Mouse (Mus musculus) heart, postnatal 14 days (tissue): ENCODE data around the gene Gclc. TPM values are rescaled to one million over a fixed set of nuclear protein-coding genes. Genes with fewer than 3 reads are reported as not detected.
"Not testable (repeated sequence)": the region's sequence is repeated elsewhere in the genome, so short reads cannot be mapped to it uniquely, and the experiment has no call there.

ENCODE experiments used
- DNase-seq, 2 experiments: peaks; one replicate each; pipeline ENCODE4 v3.0.0; 2021 to 2022
- intact Hi-C: fragments of 180-260 bp; cut with DNase I; formaldehyde crosslinking; loops from one replicate; pipeline ENCODE4 v1.15.1; 2025
- total RNA-seq, 2 experiments: library from RNA; stranded (reverse); gene quantifications; 2 replicates each; pipeline ENCODE4 v1.2.3; 2021

Gene Gclc
- total RNA-seq, 2 experiments from 2014 or later: 9.7 to 11.6 TPM

DNA sequence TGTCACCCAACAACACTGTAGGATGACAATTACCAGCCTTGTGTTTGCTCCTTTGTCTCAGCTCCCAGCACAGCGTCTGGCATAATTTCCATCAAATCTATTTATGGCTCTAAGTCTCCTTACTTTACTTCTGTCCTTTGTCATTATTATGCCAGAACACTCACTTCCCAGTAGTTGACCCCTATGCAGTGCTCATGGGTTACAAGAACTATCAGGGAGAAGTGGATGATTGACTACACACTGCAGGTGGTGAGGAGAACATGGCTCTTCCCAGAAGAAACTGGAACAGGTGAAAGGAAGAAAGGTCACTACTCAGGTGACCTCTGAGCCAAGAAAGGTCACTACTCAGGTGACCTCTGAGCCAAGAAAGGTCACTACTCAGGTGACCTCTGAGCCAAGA lies 12.9 kb upstream of the Gclc start:
- intact Hi-C loops: no loop called here
- DNase-seq: no peak

DNA sequence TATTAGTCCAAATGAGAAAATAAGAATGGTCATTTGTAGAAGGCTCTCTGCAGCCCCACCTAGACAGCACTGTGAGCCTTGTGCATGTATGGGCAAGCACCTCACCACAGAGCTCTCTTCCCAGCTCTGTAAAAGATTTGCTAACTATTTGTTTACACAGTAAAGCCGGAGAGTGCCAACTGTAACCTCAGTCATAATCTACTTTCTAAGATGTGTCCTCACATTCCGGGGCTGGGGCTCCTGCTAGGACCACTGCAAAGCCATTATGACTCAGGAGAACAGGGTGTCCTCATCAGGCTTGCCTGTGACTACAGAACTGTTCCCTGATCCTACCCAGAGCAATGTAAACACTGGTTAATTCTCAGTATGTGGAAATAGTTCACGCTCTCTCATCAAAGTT lies 9.5 kb upstream of the Gclc start:
- intact Hi-C loops: no loop called here
- no peak for DNase-seq

DNA sequence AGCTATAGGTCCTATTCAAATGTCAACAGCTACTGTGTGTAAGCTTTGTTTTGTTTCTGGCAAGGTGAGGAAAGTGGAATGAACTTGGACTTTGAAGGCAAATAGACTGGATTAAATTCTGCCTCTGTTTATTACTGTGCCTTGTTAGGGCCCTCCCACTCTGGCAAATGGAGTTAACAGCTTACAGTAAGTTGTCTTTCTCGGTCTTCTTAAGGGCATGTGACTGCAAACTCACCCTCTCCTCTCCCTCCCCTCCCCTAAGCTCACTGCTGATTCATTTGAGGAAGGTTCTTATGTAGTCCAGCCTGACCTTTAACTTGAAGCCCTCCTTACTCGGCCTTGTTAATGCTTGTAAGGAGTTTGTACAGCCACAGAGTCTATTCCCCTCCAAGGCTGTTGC lies 8.0 kb upstream of the Gclc start:
- intact Hi-C loops: no loop called here
- DNase-seq: no peak

DNA sequence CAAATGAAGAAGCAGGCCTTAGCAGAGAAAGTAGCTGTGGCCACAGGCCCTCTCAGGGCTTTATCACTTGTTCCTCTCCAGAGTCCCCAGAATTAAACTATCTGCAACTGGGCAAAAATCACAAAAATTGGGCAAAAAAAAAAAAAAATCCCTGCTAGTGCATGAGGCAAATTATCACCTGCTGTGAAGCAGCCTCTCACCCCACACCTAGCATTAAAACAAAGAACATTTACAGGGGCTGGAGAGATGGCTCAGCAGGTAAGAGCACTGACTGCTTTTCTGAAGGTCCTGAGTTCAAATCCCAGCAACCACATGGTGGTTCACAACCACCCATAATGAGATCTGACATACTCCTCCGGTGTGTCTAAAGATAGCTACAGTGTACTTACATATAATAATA lies 6.0 kb upstream of the Gclc start:
- intact Hi-C loops, DNase-seq: not testable (repeated sequence)

DNA sequence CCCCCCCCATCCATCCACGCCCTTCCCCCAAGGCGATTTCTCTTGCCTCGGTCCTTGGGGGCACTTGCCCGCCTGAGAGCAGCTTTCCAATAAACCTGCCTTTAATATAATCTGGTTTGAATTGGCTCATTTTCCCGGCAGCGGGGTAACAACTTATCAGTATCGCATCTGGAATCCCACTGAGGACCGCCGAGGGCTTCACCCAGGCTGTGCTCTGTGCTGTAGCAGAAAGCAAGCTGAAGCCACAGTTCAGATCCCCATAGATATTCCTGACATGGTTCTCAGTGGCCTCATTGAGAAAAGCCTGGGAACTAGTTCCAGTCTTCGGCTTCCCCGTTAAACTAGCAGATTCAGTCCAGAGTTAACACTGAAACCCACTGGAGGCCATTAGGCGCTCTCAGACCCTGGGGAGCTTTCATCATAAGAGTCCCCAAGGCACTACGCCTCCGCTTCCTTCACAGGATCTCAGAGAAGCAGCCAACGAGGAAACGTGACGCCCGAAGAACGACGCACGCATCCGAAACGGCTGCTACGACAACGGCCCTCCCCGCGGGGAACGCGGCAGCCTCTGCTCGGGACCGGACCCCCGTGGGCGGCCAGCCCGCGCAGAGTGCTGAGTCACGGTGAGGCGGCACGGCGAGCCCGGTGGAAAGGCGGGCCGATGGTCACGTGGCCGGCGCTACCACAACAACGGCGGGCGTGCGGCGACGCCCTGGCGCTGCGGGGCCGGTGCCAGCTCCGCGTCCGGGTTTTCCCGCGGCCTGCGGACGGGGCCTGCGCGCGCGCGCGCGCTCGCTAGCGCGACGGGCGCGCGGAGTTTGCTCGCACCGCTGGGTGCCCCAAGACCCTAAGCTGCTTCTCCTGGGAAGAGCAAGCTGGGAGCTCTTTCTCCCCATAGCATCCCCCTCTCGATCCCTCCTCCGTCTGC lies 3.9 kb upstream of the Gclc start:
- DNase-seq: peak; percentile 96
- intact Hi-C loops: loop anchor here (5.0 kb wide), 1 partner anchor 208 kb away; the partner anchor contains the start of gene Lrrc1

DNA sequence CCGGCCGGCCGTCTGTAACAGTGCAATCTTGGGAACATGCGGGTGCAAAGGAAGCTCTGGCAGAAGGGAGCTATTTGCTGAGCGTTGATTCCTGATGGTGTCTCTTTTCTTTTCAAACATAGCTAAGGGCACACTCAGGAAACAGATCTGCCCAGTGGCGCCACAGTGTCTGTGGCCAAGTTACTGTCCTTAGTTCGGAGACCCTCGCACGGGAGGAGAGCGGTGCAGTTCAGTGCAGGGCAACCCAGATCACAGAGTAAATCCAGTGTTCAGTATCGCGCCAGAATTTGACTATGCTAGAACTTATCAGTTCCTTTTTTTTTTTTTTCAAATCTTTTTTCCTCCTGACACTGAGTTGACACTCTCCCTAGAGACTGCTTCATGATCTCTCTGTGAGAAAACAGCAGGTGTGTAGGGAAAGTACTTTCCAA lies 3.2 kb upstream of the Gclc start:
- peak in 1 of 2 experiments; percentile 45 for DNase-seq
- intact Hi-C loops: loop anchor here (5.0 kb wide), 1 partner anchor 209 kb away; the partner anchor contains the start of gene Lrrc1

DNA sequence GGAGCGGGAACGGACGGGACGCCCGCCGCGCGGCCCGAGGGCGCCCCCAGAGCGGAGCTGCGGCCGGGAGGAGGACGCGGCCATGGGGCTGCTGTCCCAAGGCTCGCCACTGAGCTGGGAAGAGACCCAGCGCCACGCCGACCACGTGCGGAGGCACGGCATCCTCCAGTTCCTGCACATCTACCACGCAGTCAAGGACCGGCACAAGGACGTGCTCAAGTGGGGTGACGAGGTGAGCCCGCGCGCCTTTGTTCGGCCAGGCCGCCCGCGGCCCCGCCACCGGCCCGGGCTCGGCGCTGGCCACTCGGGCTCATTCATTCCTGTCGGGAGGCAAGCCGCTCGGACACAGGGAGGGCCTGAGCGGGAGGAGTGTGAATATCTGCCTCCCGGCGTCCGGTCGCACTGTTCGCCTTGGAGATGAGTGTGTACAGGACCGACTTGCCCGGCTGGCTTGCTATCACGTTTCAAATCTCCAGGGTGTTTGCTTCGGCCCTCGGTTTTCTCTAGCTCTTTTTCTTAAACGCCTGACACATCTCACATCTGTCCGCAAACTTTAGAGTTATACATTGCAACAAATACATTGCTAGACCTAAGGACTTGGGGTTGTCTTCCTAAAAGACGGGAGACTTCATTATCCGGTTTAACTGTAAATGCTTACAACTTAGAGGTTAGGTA lies 530 bp downstream of the Gclc start:
- DNase-seq: peak in 1 of 2 experiments; percentile 74

DNA sequence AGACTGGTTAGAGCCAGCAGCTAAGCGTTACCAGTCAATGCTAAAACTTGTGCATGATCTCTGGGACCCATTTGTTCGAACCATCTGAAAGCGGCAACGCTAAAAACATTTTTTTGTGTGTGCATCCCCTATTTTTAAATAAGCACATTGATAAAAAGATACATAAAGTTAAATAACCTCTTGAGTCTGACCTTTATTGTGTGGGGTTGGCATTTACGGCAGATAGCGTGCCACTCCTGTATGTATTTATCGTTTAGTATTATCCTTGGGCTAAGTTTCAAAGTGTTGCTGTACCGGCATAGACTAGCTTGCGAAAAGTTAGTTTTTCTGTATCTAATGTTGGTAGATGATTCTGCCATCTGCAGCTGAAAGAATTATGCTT lies 1.1 kb downstream of the Gclc start:
- DNase-seq: no peak
- intact Hi-C loops: loop anchor here (2.0 to 5.0 kb wide), 3 partner anchors 68 to 143 kb away; no protein-coding TSS in a partner anchor

More for the DNA sequence above, 530 bp downstream of the Gclc start:
- intact Hi-C loops: loop anchor here (2.0 to 5.0 kb wide), 4 partner anchors 68 to 213 kb away; partner anchors contain the start of gene Lrrc1

DNA sequence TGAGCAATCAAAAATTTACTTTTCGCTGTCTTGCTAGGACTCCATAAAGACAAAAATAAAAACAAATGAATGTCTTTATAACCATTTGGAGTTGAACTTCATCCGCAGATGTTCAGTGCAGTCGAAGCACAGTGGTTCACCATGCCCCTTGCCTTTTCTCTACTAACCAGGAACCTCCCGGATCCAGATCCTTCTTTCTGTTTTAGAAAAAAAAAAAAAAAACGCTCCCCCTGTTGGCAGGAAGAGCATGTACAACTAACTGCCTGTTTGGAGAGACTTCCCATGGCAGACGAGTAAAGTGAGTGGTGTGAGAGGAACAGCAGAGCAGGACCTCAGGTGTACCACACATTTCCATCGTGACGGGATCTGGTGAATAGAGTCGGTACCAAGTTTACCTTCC lies 1.7 kb downstream of the Gclc start:
- no peak for DNase-seq
- intact Hi-C loops: loop anchor here (5.0 kb wide), 2 partner anchors 69 to 144 kb away; no protein-coding TSS in a partner anchor

DNA sequence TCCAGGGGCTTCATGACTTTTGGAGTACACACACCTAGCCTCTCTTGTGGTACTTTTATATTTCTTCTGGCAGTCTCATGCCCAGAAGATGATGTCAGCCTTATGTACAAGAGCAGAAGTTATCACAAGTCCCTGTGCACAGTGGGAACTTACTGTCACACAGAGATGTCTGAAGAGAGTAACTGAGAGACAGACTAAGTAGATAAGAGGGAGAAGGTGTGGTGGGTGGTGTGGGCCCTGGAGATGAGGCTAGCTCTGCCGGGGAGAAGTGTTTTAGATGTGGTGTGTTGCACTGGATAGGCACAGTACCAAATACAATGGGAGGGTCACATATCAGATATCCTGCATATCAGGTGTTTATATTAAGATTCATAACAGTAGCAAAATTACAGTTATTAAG lies 3.0 kb downstream of the Gclc start:
- no peak for DNase-seq
- intact Hi-C loops: loop anchor here (5.0 kb wide), 2 partner anchors 70 to 145 kb away; no protein-coding TSS in a partner anchor

DNA sequence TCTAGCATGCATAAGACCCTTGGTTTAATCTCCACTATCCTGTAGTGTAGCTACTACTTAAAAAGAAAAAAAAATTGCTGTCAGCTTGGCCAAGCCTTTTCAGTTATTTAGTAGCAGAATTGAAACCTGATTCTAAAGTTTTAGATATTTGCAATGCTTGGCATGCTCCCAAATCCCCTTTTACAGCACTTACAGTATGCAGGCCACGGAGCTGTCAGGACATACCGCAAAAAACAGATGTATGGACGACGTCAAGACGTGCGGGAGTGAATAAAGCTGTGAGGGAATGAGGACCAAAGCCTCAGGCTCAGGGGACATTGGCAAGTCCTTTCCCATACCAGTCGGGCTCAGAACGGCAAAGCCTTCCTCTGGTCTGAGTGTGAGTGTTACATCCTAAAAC lies 4.1 kb downstream of the Gclc start:
- intact Hi-C loops: loop anchor here (5.0 kb wide), 2 partner anchors 71 to 146 kb away; no protein-coding TSS in a partner anchor
- DNase-seq: no peak

DNA sequence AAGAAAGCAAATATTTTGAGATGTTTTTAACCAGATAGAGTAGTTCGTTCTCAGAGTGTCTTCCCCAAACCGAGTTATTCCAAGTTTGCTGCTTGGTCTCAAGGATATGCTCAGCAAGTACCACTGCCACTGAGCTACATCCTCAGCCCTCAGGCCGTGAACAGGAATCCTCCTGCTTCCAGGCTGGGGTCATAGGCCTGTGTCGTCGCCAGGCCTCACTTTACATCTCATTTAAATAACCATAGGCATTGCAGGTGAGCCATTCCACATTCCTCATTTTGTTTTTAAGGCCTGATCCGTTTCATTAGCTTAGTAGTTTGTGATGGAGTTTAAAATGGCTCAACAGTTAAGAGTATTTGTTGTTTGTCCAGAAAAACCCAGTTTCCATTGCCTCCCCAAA lies 4.8 kb downstream of the Gclc start:
- no peak for DNase-seq
- intact Hi-C loops: loop anchor here (5.0 kb wide), 2 partner anchors 72 to 147 kb away; no protein-coding TSS in a partner anchor

DNA sequence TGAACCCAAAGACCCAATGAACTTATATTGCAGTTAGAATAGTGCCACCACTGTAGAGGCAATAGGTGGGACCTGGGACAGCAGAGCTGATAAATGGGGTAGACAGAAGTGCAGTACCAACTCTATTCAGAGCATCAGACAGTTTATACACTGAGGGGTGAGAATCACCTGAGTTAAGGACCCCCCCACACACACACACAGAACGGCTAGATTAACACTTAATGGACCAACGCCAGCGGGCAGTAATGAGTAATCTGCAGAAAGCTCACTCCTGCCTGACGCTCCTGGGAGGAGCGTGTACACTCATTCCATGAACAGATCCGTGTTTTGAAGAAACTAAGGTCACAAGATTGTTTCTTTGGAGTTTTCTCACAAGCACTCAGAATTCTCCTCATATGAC lies 5.4 kb downstream of the Gclc start:
- DNase-seq: no peak
- intact Hi-C loops: loop anchor here (5.0 kb wide), 2 partner anchors 72 to 147 kb away; no protein-coding TSS in a partner anchor

DNA sequence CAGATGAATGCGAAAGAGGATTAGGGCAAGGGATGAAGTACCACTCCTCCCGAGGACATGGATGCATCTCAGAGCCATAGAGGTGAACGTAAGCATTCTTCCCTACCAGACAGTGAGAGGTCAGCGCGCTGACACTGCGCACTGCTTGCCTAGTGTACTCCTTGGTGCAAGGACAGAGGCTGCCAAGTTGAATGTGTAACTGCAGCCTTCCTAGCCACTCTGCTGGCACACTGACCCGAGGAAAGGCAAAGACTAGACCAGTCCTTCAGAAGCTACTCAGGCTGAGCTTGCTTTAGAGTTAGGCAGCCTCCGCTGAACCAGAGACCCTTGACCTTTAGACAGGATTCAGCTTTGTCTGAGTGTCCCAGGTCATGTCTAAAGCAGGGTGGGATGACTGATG lies 11.9 kb downstream of the Gclc start:
- DNase-seq: no peak
- intact Hi-C loops: no loop called here

DNA sequence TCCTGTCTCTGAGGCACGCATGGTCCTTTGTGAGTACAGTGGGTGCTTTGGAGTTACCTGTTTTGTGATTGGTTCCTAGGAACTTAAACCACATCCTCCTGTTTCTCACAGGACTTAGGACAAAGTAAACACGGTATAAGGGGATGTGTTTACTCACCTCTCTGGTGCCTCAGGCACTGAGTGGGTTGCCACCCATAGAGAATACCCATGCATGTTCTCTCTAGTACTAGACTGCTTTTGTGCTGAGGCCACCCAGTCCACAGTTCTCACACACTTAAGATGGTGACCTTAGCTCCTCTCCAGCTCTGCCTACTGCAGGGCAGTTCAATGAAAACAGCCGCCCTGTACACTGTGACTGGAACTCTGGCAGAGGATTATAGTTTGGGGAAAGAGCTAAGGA lies 12.4 kb downstream of the Gclc start:
- DNase-seq: no peak
- intact Hi-C loops: no loop called here

DNA sequence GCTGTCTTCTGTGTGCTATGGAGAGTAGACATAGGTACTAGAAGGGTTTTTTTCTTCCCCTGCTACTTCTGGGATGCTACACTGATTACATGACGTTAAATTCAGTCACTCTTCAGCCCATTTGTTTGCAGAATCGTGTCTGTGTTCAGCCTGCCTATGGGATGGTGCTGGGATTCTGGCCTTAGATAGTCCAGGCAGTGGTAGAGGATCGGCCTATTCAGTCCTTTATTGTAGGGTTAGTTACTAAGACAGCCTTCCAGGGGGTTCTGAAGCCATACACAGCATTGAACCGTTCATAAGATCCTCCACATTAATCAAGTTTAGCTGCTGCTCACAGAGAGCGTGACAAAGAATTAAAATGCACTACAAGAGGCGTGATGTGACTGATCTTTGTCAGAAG lies 16.6 kb downstream of the Gclc start:
- DNase-seq: no peak
- intact Hi-C loops: no loop called here

DNA sequence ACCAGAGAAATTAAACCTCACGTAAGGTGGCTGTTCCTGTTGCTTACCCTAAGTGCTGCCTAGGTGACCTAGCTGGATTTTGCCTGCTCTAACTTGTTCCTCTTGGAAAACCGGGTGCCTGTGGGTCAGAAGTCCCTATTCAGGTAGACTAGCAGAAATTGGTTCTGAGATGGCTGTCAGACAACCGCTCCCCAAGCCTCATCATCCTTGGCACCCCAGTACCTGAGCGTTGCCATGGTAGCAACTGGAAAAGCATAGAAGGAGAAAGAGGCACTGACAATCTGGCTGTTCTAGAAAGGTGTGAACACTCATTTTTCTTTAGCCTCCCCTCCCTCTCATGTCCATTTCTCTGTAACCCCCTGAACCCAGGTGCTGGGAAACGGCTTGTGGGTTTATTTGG lies 17.0 kb downstream of the Gclc start:
- DNase-seq: no peak
- intact Hi-C loops: no loop called here

DNA sequence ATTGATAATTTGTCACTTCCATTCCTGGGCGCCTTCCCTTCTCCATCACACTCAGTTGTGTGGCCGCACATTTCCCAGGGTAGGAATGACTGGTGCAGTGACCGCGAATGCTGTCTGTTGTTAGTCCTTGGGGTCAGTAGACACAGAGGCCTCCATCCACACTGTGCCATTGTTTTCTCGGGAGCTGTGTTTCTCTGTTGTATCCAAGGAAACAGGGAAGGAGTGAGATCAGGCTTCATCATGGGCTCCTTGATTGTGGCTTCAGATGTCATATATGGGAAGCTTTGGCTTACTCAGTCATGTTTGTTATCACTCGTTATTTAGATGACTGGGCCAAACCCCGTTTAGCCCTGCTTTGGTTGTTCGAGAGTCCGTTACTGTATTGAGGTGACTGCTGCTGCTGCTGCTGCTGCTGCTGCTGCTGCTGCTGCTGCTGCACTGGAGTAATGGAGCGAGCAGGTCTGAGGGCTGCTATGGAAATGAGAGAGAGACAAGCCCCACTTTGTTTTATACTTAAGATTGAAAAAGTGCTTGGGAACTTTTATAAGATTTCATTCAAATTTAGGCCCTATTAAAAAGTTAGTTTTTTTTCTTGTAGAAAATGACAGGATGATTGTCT lies 17.5 kb downstream of the Gclc start:
- no peak for DNase-seq
- intact Hi-C loops: no loop called here

DNA sequence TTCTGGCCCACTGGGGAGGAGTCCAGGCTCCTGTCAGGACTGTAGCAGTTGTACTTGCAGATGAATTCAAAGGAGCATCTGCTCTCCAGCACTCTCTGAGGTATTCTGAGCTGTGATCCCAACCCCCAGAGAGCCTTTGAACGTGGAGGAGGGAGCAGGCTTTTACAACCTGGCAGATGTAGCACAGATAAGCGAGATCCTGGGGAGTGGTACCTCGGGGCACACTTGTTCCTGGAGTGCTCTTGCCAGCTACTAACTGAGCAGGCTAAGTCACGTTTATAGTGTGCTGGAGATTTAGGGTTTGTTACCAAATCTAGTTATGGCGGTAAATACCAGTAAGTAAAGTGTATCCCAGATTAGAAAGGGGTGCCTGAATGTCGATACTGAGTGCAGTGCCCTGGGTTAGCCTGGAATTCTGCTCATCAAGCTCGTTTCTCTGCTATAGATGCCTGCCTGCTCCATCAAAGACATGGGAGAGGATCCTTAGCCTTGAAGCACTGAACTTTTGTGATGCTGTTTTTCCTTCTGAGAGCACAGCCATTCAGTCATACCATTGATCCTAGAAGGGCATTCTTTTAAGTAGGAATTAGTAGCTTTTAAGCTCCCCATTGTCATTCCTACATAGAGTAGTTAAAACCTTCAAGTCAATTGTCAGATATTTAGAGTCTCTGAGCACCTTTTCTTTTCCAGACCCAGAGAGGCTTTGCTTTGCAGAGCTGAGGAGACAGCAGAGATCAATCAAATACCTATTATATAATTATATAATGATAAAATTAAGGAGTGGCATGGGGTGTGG lies 22.6 kb downstream of the Gclc start:
- intact Hi-C loops: no loop called here
- DNase-seq: no peak

DNA sequence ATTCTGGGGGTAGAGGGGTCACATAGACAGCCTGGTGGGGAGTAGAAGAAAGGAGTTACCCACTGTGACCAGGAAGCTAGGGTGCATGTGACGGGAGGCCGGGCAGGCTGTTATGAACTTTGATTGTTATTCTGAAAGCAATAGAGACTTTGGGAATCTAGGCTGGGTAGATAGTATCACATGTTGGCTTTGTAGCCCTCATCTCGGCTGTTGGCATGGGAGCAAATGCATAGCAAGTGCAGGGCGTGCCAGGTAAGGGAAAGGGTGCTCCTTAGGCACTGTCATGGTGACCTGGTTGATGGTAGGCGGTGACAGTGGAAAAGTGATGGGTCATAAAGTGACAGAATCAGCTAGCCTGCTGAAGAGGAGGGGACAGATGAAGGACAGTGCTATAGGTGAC lies 23.3 kb downstream of the Gclc start:
- no peak for DNase-seq
- intact Hi-C loops: no loop called here
